Mouse (Mus musculus) small intestine, adult 2 months (tissue): Measurements from ENCODE around the gene Cidec.

Experiments
- CTCF ChIP-seq: fragments of 200-500 bp; IDR thresholded peaks from 2 replicates; pipeline ENCODE4 v1.5.1; 2012; ENCODE audit warnings: low read depth, mild to moderate bottlenecking, control low read depth, inconsistent platforms, low read length, moderate library complexity, mixed read lengths; ENCODE audit not compliant: insufficient replicate concordance, insufficient read length; ENCODE audit errors: extremely low read depth
- POLR2A ChIP-seq: fragments of 200-500 bp; IDR thresholded peaks from 2 replicates; pipeline ENCODE4 v1.6.1; 2012; ENCODE audit warnings: low read depth, mild to moderate bottlenecking, control low read depth, inconsistent platforms, low read length, moderate library complexity

GRCm38 (mm10) chr6:113444207-113444965, 8.8 kb upstream of the Cidec start:
- no peak for TF ChIP-seq CTCF
- no peak for TF ChIP-seq POLR2A
